In genomic region chr2:59282966-59283365, GRCm38 (mm10) we compare ENCODE assay signal across 18 mouse cellular contexts.
"Had no signal": no experiment of that assay in that cellular context is flagged by ENCODE, and none has a peak within 500 bp of the region (broad histone marks: within the 10 kb centered on the region; RNA-seq: fewer than 3 reads in every experiment).

No protein-coding gene starts in this region.

- H3K4me3 ChIP-seq: liver, embryonic 15.5 days; lung, embryonic 15.5 days; megakaryocyte, embryonic 14.5 days; midbrain, embryonic 13.5 days; midbrain, embryonic 15.5 days; neural tube, embryonic 12.5 days; stomach, embryonic 15.5 days had no signal

- H3K4me1 ChIP-seq: liver, embryonic 15.5 days; midbrain, embryonic 13.5 days; neural tube, embryonic 12.5 days; stomach, embryonic 15.5 days had no signal

- H3K9ac ChIP-seq: liver, embryonic 15.5 days; liver, postnatal 0 days; lung, embryonic 15.5 days; midbrain, embryonic 13.5 days; midbrain, embryonic 15.5 days; neural tube, embryonic 12.5 days; stomach, embryonic 15.5 days had no signal

- H3K4me2 ChIP-seq: liver, embryonic 15.5 days; lung, embryonic 15.5 days; midbrain, embryonic 13.5 days; midbrain, embryonic 15.5 days; neural tube, embryonic 12.5 days; stomach, embryonic 15.5 days had no signal

- H3K27ac ChIP-seq: liver, embryonic 15.5 days; lung, embryonic 15.5 days; macrophage; midbrain, embryonic 13.5 days; midbrain, embryonic 15.5 days; neural tube, embryonic 12.5 days; stomach, embryonic 15.5 days; stomach, postnatal 0 days had no signal

- DNase-seq: liver, postnatal 0 days; lung, adult 2 months; lung, postnatal 14 days; lung, postnatal 36 days; right cerebral cortex, postnatal 14 days; thymus, adult 2 months; thymus, postnatal 25 days; thymus, postnatal 4 days had no signal

- ATAC-seq: liver, postnatal 0 days; lung, postnatal 0 days; midbrain, embryonic 13.5 days; midbrain, embryonic 15.5 days had no signal

- H3K36me3 ChIP-seq: liver, embryonic 15.5 days; lung, embryonic 15.5 days; midbrain, embryonic 13.5 days; midbrain, embryonic 15.5 days; neural tube, embryonic 12.5 days; stomach, embryonic 15.5 days had no signal

- H3K27me3 ChIP-seq: liver, embryonic 15.5 days; lung, embryonic 15.5 days; megakaryocyte, embryonic 14.5 days; midbrain, embryonic 13.5 days; midbrain, embryonic 15.5 days; neural tube, embryonic 12.5 days; stomach, embryonic 15.5 days had no signal

- H3K9me3 ChIP-seq: liver, embryonic 15.5 days; lung, embryonic 15.5 days; megakaryocyte, embryonic 14.5 days; midbrain, embryonic 13.5 days; midbrain, embryonic 15.5 days; neural tube, embryonic 12.5 days; stomach, embryonic 15.5 days had no signal
